Mouse (Mus musculus): ENCODE measurements around the gene Amdhd2. TPM values are rescaled to one million over a fixed set of nuclear protein-coding genes. Genes with fewer than 3 reads are reported as not detected.

The Amdhd2 gene
- polyA plus RNA-seq, 1 experiment from 2014 or later, result 37.4 TPM

DNA sequence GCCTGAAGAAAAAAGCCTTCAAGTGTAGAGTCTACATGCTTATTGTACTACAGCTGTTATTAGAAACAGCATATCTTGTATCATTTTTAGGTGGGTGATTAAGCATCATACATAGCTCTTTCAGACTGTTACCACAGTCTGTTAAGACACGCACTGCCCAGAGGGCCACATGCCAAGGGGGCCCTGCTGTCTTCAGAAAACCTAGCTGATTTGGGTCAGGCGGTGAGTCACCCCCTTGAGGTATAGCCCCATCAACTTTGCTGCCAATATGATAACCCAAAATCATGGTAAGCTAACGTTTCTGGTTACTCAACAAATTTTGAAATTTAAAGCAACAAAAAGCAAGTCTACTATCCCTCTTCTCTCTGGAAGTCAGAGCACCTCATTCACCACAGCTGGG is 44.1 kb downstream of the Amdhd2 start:
- Histone ChIP-seq H3K9ac (no peak overlapping the region), H3K9me3 (no peaks in the 10 kb centered on the region), H3K4me2 (no peak overlapping the region), H3K27me3 (no peaks in the 10 kb centered on the region), H3K4me1 (replicated peaks) (no peaks in the 10 kb centered on the region), H3K4me3 (no peak overlapping the region), H3K27ac (replicated peaks) (no peak overlapping the region), H3K36me3 (peaks cover 3% of the 10 kb centered on the region; the same call in 1 of the 2 replicates)
- 92% methylated on average over 3 of the region's 3 CpGs for WGBS
- ATAC-seq (ENCODE audit: low read depth), result no peak

DNA sequence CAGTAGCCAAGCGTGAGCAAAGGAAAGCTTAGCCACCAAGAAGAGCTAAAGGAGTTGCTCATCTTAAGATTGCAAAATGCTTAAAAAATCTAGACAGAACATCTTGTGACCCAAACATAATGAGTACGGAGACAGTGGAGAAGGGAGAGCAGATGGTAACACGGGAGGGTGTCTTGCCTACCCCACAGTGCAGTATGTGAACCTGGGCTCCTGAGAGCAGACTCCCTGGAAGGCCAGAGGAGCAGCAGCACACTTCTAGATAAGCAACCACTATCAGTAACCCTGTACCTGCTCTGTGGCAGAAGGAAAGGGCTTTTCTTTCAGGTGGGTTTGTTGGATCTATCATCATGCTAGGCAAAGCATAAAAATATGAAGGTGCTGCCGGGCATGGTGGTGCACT is 50.5 kb downstream of the Amdhd2 start:
- ATAC-seq (ENCODE audit: low read depth), result no peak
- Histone ChIP-seq H3K9me3 (no peaks in the 10 kb centered on the region), H3K9ac (no peak overlapping the region), H3K4me3 (no peak overlapping the region), H3K4me1 (replicated peaks) (no peaks in the 10 kb centered on the region), H3K27me3 (no peaks in the 10 kb centered on the region), H3K4me2 (no peak overlapping the region), H3K36me3 (peaks cover 27% of the 10 kb centered on the region), H3K27ac (replicated peaks) (no peak overlapping the region)
- WGBS, result 83% methylated on average over 4 of the region's 4 CpGs

DNA sequence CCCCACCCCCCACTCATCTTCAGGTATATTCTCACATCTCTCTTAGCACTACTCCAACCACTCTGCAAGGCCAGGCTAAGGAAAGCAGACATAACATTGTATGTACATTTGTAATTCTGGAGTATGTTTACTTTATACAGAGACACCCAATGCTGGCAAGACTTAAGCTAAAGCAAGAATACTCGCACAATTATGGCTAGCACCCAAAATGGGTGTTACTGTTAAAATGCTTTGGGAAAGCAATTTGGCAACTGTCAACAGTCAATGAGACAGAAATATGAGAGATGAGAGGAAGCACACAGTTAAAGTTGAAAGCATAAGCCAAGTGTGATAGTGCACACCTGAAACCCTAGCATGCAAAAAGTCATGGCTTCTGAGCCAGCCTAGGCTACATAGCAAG is 52.3 kb downstream of the Amdhd2 start:
- no peak for ATAC-seq (ENCODE audit: low read depth)
- Histone ChIP-seq H3K4me3 (no peak overlapping the region), H3K9me3 (no peaks in the 10 kb centered on the region), H3K9ac (no peak overlapping the region), H3K27ac (replicated peaks) (no peak overlapping the region), H3K4me2 (no peak overlapping the region), H3K36me3 (peaks cover 39% of the 10 kb centered on the region), H3K27me3 (no peaks in the 10 kb centered on the region), H3K4me1 (replicated peaks) (no peaks in the 10 kb centered on the region)
- 97% methylated on average over 1 of the region's 1 CpGs for WGBS

DNA sequence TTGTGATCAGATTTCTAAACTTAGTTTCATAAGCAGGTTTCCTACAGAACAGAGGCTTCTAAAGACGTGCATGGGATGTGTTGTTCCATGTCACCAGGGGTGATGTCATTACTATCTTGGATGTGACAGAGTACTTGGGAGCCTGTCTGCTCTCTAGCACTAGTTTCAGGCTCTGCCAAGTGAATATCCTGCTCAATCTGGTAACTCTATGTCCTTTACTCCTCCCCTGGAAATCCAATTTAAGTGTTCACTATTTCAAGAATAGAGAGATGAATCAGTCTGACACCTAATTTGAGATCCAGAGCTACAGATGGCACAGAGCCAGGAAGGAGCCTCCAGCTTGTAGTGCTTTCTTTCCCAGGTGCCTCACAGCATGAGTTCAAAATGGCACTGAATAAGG is 54.7 kb downstream of the Amdhd2 start:
- Histone ChIP-seq H3K27ac (replicated peaks) (no peak overlapping the region), H3K4me3 (no peak overlapping the region), H3K27me3 (no peaks in the 10 kb centered on the region), H3K36me3 (peaks cover 61% of the 10 kb centered on the region), H3K4me1 (replicated peaks) (no peaks in the 10 kb centered on the region), H3K9me3 (no peaks in the 10 kb centered on the region), H3K4me2 (no peak overlapping the region), H3K9ac (no peak overlapping the region)
- ATAC-seq (ENCODE audit: low read depth), result no peak
- 80% methylated on average over 1 of the region's 1 CpGs for WGBS

Other genes starting within 250 kb of the Amdhd2 start
- gene Dcpp3, start 246.3 kb downstream of the Amdhd2 start, polyA plus RNA-seq (2015; fragmentation: Nextera tagmentation; extraction: Ambion mirVana), result not detected in 2 replicates
- not detected in 2 replicates for gene Sbp, start 222.1 kb downstream of the Amdhd2 start, polyA plus RNA-seq (2015; fragmentation: Nextera tagmentation; extraction: Ambion mirVana)
- gene Sbpl, start 208.5 kb downstream of the Amdhd2 start, polyA plus RNA-seq (2015; fragmentation: Nextera tagmentation; extraction: Ambion mirVana), result not detected in 2 replicates
- not detected in 2 replicates for gene Prss30, start 183.2 kb downstream of the Amdhd2 start, polyA plus RNA-seq (2015; fragmentation: Nextera tagmentation; extraction: Ambion mirVana)
- not detected in 2 replicates for gene Prss22, start 165.7 kb downstream of the Amdhd2 start, polyA plus RNA-seq (2015; fragmentation: Nextera tagmentation; extraction: Ambion mirVana)
- gene Prss27, start 125.6 kb downstream of the Amdhd2 start, polyA plus RNA-seq (2015; fragmentation: Nextera tagmentation; extraction: Ambion mirVana), result 0.21 TPM in 1 of 2 replicates, not detected in the other
- 82.6 and 85.4 TPM in 2 replicates for gene Kctd5, start 90.3 kb downstream of the Amdhd2 start, polyA plus RNA-seq (2015; fragmentation: Nextera tagmentation; extraction: Ambion mirVana)
- 54.0 and 63.8 TPM in 2 replicates for gene Pdpk1, start 12.8 kb downstream of the Amdhd2 start, polyA plus RNA-seq (2015; fragmentation: Nextera tagmentation; extraction: Ambion mirVana)
- 947 and 1,089 TPM in 2 replicates for gene Atp6v0c, start 5.9 kb upstream of the Amdhd2 start, polyA plus RNA-seq (2015; fragmentation: Nextera tagmentation; extraction: Ambion mirVana)
- 17.8 and 22.0 TPM in 2 replicates for gene Tbc1d24, start 41.8 kb upstream of the Amdhd2 start, polyA plus RNA-seq (2015; fragmentation: Nextera tagmentation; extraction: Ambion mirVana)
- 5.9 TPM in 2 replicates for gene Ntn3, start 45.8 kb upstream of the Amdhd2 start, polyA plus RNA-seq (2015; fragmentation: Nextera tagmentation; extraction: Ambion mirVana)
- gene Tedc2, start 57.1 kb upstream of the Amdhd2 start, polyA plus RNA-seq (2015; fragmentation: Nextera tagmentation; extraction: Ambion mirVana), result 11.9 and 12.6 TPM in 2 replicates
- 14.5 and 20.9 TPM in 2 replicates for gene Ccnf, start 87.7 kb upstream of the Amdhd2 start, polyA plus RNA-seq (2015; fragmentation: Nextera tagmentation; extraction: Ambion mirVana)
- 0.31 and 0.44 TPM in 2 replicates for gene Abca17, start 187.3 kb upstream of the Amdhd2 start, polyA plus RNA-seq (2015; fragmentation: Nextera tagmentation; extraction: Ambion mirVana)
- 23.9 and 24.7 TPM in 2 replicates for gene Abca3, start 188.2 kb upstream of the Amdhd2 start, polyA plus RNA-seq (2015; fragmentation: Nextera tagmentation; extraction: Ambion mirVana)

All from neural tube, embryonic 13.5 days (tissue).